Mouse (Mus musculus): Measurements from ENCODE around the gene Ablim1. TPM values are rescaled to one million over a fixed set of nuclear protein-coding genes. Genes with fewer than 3 reads are reported as not detected.

The Ablim1 gene
- polyA plus RNA-seq, 1 experiment from 2014 or later, result 41.9 TPM

GRCm38 (mm10) chr19:56983757-56984156 is 331.0 kb downstream of the Ablim1 start:
- no peaks in the 10 kb centered on the region for H3K9me3 ChIP-seq
- H3K27ac ChIP-seq, result peak overlapping the region; percentile 53
- no peaks in the 10 kb centered on the region for H3K27me3 ChIP-seq (ENCODE audit: insufficient read depth, poor library complexity, severe bottlenecking)
- DNase-seq (ENCODE audit: low spot score), result no peak
- 48% methylated on average over 10 of the region's 10 CpGs for WGBS
- H3K4me1 ChIP-seq, result peaks cover 61% of the 10 kb centered on the region
- no peak overlapping the region for H3K4me3 ChIP-seq
- H3K36me3 ChIP-seq, result no peaks in the 10 kb centered on the region

Other genes with a start within 250 kb of the Ablim1 start
- 11.2 and 11.8 TPM in 2 replicates for gene Fam160b1, start 45.8 kb upstream of the Ablim1 start, polyA plus RNA-seq (2016; fragmentation: Nextera tagmentation; extraction: Ambion mirVana)
- gene Trub1, start 138.0 kb upstream of the Ablim1 start, polyA plus RNA-seq (2016; fragmentation: Nextera tagmentation; extraction: Ambion mirVana), result 16.9 and 21.5 TPM in 2 replicates